Mouse (Mus musculus): ENCODE measurements around the gene Supt20.
"Not testable (repeated sequence)": the region's sequence is repeated elsewhere in the genome, so short reads cannot be mapped to it uniquely, and the experiment has no call there.

Gene Supt20

GRCm38 (mm10) chr3:54756058-54756457 lies 63.5 kb downstream of the Supt20 start:
- no peak for DNase-seq (ENCODE audit: low read depth)

GRCm38 (mm10) chr3:54757446-54757845 lies 64.8 kb downstream of the Supt20 start:
- no peak for DNase-seq (ENCODE audit: low read depth)

GRCm38 (mm10) chr3:54759211-54759610 lies 66.6 kb downstream of the Supt20 start:
- DNase-seq (ENCODE audit: low read depth) = no peak

GRCm38 (mm10) chr3:54760321-54761115 lies 67.9 kb downstream of the Supt20 start:
- DNase-seq (ENCODE audit: low read depth) = no peak

- DNase-seq (ENCODE audit: low read depth) = no peak
Observed at GRCm38 (mm10) chr3:54761258-54761657, 68.7 kb downstream of the Supt20 start.

GRCm38 (mm10) chr3:54764418-54764817 lies 71.8 kb downstream of the Supt20 start:
- DNase-seq (ENCODE audit: low read depth) = no peak

- DNase-seq (ENCODE audit: low read depth) = not testable (repeated sequence)
Observed at GRCm38 (mm10) chr3:54765521-54765920, 72.9 kb downstream of the Supt20 start.

- no peak for DNase-seq (ENCODE audit: low read depth)
Observed at GRCm38 (mm10) chr3:54766034-54766433, 73.4 kb downstream of the Supt20 start.

- DNase-seq (ENCODE audit: low read depth) = no peak
Observed at GRCm38 (mm10) chr3:54766811-54767210, 74.2 kb downstream of the Supt20 start.

- no peak for DNase-seq (ENCODE audit: low read depth)
Observed at GRCm38 (mm10) chr3:54768592-54768991, 76.0 kb downstream of the Supt20 start.

GRCm38 (mm10) chr3:54769349-54770275 lies 77.0 kb downstream of the Supt20 start:
- no peak for DNase-seq (ENCODE audit: low read depth)

GRCm38 (mm10) chr3:54773613-54774012 lies 81.0 kb downstream of the Supt20 start:
- no peak for DNase-seq (ENCODE audit: low read depth)

GRCm38 (mm10) chr3:54775989-54776631 lies 83.5 kb downstream of the Supt20 start:
- no peak for DNase-seq (ENCODE audit: low read depth)
